Mouse (Mus musculus): ENCODE data around the gene F12.

GRCm38 (mm10) chr13:55418004-55418403 lies 8.6 kb downstream of the F12 start:
- TF ChIP-seq POLR2A (IDR thresholded peaks at IDR 0.05; ENCODE audit: borderline replicate concordance, control insufficient read depth, low read depth, low read length) (no peak; the same call in 1 of the 2 replicates), CTCF (IDR thresholded peaks at IDR 0.05; ENCODE audit: control insufficient read depth, insufficient read depth, low read length) (peak; percentile 86)

All from bone marrow, adult 2 months (tissue).